Mouse (Mus musculus): Measurements from ENCODE around the gene Olfr539. TPM values are rescaled to one million over a fixed set of nuclear protein-coding genes. Genes with fewer than 3 reads are reported as not detected.
"Not testable (repeated sequence)": the region's sequence is repeated elsewhere in the genome, so short reads cannot be mapped to it uniquely, and the experiment has no call there.

Olfr539 gene
- total RNA-seq (2022): not detected

- no peak for DNase-seq (ENCODE audit: low spot score in 2 of 2)
These were observed at the start of gene Olfr539 for GRCm38 (mm10) chr7:140659630-140660029. TSS of gene Olfr539 (plus strand) at chr7:140659930.

- not testable (repeated sequence) for DNase-seq (ENCODE audit: low spot score in 2 of 2)
These were observed 31.1 kb upstream of the Olfr539 start, which contains the start of gene Olfr61 for GRCm38 (mm10) chr7:140628670-140629069. TSS of gene Olfr61 (plus strand) at chr7:140628970.

GRCm38 (mm10) chr7:140630559-140630958 is 29.2 kb upstream of the Olfr539 start:
- DNase-seq (ENCODE audit: low spot score in 2 of 2): no peak

GRCm38 (mm10) chr7:140646152-140646551 is 13.6 kb upstream of the Olfr539 start, which contains the start of gene Olfr53:
TSS of gene Olfr53 (plus strand) at chr7:140646452.
- DNase-seq (ENCODE audit: low spot score in 2 of 2): no peak

- DNase-seq (ENCODE audit: low spot score in 2 of 2): not testable (repeated sequence)
These were observed 11.0 kb downstream of the Olfr539 start for GRCm38 (mm10) chr7:140670693-140671092.

GRCm38 (mm10) chr7:140675863-140676262 is 16.1 kb downstream of the Olfr539 start:
- DNase-seq (ENCODE audit: low spot score in 2 of 2): no peak

- not testable (repeated sequence) for DNase-seq (ENCODE audit: low spot score in 2 of 2)
These were observed 19.9 kb downstream of the Olfr539 start for GRCm38 (mm10) chr7:140679591-140679990.

- no peak for DNase-seq (ENCODE audit: low spot score in 2 of 2)
These were observed 21.9 kb downstream of the Olfr539 start, which contains the start of gene Olfr45 for GRCm38 (mm10) chr7:140681651-140682050. TSS of gene Olfr45 (plus strand) at chr7:140681951.

- no peak for DNase-seq (ENCODE audit: low spot score in 2 of 2)
These were observed 37.2 kb downstream of the Olfr539 start, which contains the start of gene Olfr541 for GRCm38 (mm10) chr7:140696967-140697366. TSS of gene Olfr541 (plus strand) at chr7:140697267.

GRCm38 (mm10) chr7:140706348-140706747 is 46.6 kb downstream of the Olfr539 start:
- DNase-seq (ENCODE audit: low spot score in 2 of 2): no peak

- no peak for DNase-seq (ENCODE audit: low spot score in 2 of 2)
These were observed 48.0 kb downstream of the Olfr539 start for GRCm38 (mm10) chr7:140707536-140708284.

GRCm38 (mm10) chr7:140717155-140718055 is 57.7 kb downstream of the Olfr539 start:
- DNase-seq (ENCODE audit: low spot score in 2 of 2): no peak

- no peak for DNase-seq (ENCODE audit: low spot score in 2 of 2)
These were observed 61.4 kb downstream of the Olfr539 start for GRCm38 (mm10) chr7:140721095-140721494.

GRCm38 (mm10) chr7:140725558-140725957 is 65.8 kb downstream of the Olfr539 start:
- DNase-seq (ENCODE audit: low spot score in 2 of 2): no peak

Other genes starting within 250 kb of the Olfr539 start
- not detected for gene Olfr532, start 238.3 kb upstream of the Olfr539 start, total RNA-seq (2022)
- gene Olfr533, start 196.6 kb upstream of the Olfr539 start, total RNA-seq (2022): not detected
- not detected for gene Olfr535, start 175.7 kb upstream of the Olfr539 start, total RNA-seq (2022)
- gene Olfr536, start 152.5 kb upstream of the Olfr539 start, total RNA-seq (2022): not detected
- not detected for gene Olfr538, start 92.0 kb upstream of the Olfr539 start, total RNA-seq (2022)
- gene Olfr46, start 58.7 kb upstream of the Olfr539 start, total RNA-seq (2022): not detected
- not detected for gene Olfr61, start 31.0 kb upstream of the Olfr539 start, total RNA-seq (2022)
- not detected for gene Olfr53, start 13.5 kb upstream of the Olfr539 start, total RNA-seq (2022)
- not detected for gene Olfr45, start 22.0 kb downstream of the Olfr539 start, total RNA-seq (2022)
- gene Olfr541, start 37.3 kb downstream of the Olfr539 start, total RNA-seq (2022): not detected
- gene Cyp2e1, start 103.8 kb downstream of the Olfr539 start, total RNA-seq (2022): 10 to 100 TPM in 2 of 4 experiments, 1 to 10 TPM in 2; 1.8 to 29.0 (median 8.8) TPM
- not detected for gene Syce1, start 127.9 kb downstream of the Olfr539 start, total RNA-seq (2022)
- under 1 TPM in 1 of 4 experiments, not detected in 3; 0.11 TPM for gene Zfp941, start 162.2 kb downstream of the Olfr539 start, total RNA-seq (2022)
- not detected for gene Urah, start 175.1 kb downstream of the Olfr539 start, total RNA-seq (2022)
- gene Scgb1c1, start 185.6 kb downstream of the Olfr539 start, total RNA-seq (2022): not detected
- not detected for gene Odf3, start 187.9 kb downstream of the Olfr539 start, total RNA-seq (2022)
- gene Gm45785, start 196.4 kb downstream of the Olfr539 start, total RNA-seq (2022): not detected
- gene Ric8a, start 197.0 kb downstream of the Olfr539 start, total RNA-seq (2022): 10 to 100 TPM; 11.8 to 13.5 (median 13.1) TPM
- gene Bet1l, start 197.6 kb downstream of the Olfr539 start, total RNA-seq (2022): 1 to 10 TPM; 6.5 to 7.7 (median 6.8) TPM
- 10 to 100 TPM; 85.3 to 96.3 (median 89.9) TPM for gene Psmd13, start 222.0 kb downstream of the Olfr539 start, total RNA-seq (2022)
- 10 to 100 TPM; 18.7 to 23.2 (median 22.2) TPM for gene Sirt3, start 222.4 kb downstream of the Olfr539 start, total RNA-seq (2022)
- gene Cox8b, start 240.5 kb downstream of the Olfr539 start, total RNA-seq (2022): 1,000 to 10,000 TPM; 1,780 to 2,019 (median 1,893) TPM